Mouse (Mus musculus): ENCODE measurements at regions not wholly inside any gene's neighbourhood (a gene's known extent, or its start where the extent isn't known, plus 50 kb on each side); places are given as distances from the start of the nearest gene placed in this dataset.
"Not testable (repeated sequence)": the region's sequence is repeated elsewhere in the genome, so short reads cannot be mapped to it uniquely, and the experiment has no call there.

DNA sequence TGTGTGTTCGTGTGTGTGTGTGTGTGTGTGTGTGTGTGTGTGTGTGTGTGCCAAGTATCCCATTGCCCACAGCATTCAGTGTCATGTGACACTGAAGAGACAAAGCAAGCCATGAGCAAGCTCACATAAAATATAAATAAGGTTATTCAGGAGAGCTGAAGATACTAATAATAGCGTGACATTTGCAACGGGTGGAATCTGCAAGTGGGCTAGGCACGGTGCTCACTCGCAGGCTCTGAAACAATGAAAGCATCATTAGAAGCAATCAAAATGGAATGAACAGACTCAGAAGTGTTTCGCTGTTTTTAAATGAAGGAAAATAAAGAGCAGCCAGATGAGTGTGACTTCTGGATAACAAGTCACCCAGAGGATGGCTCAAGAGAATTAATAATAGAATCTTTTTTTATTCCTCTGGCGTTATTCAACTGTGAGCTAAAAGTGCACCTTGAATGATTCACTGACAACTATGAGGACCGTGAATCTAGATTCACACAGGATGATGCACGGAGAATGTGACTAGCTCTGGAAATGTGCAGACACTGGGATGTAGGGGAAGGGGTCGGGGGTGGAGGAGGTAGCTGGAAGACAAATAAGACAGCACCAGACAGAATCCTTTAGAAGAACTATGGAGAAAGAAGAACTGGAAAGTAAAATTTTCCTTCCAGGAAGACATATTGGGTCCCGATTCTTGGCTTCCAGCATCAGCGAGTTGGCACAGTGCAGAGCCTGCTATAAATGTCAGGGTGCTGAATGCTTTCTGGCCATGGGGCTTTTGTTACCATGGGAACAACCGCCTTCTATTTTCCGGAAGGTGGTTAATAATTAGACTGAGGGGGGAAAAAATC, 55.3 kb downstream of the Actbl2 start:
- no peak for DNase-seq

- no peak for DNase-seq
Measured at GRCm38 (mm10) chr13:111310693-111311045, 55.9 kb downstream of the Actbl2 start.

GRCm38 (mm10) chr13:111313506-111313905, 58.7 kb downstream of the Actbl2 start:
- DNase-seq: not testable (repeated sequence)

DNA sequence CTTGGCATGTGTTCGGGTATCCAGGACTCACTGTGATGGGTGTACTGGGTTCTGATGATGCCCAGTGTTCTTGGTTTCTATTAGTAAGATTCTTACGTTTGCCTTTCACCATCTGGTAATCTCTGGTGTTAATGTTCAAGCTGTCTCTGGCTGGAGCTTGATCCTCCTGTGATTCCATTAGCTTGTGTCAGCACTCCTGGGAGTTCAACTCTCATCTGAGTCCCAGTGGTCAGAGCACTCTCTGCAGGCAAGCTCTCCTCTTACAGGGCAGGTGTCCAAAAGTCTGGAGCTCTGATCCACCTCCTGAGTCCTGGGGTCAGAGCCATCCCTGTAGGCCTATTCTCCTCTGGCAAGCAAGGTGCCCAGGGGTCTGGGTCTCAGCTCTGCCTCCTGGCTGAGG, 63.1 kb downstream of the Actbl2 start:
- peak; percentile 9 to 14 for DNase-seq

- DNase-seq: no peak
Measured at GRCm38 (mm10) chr13:111323206-111323605, 68.4 kb downstream of the Actbl2 start.

DNA sequence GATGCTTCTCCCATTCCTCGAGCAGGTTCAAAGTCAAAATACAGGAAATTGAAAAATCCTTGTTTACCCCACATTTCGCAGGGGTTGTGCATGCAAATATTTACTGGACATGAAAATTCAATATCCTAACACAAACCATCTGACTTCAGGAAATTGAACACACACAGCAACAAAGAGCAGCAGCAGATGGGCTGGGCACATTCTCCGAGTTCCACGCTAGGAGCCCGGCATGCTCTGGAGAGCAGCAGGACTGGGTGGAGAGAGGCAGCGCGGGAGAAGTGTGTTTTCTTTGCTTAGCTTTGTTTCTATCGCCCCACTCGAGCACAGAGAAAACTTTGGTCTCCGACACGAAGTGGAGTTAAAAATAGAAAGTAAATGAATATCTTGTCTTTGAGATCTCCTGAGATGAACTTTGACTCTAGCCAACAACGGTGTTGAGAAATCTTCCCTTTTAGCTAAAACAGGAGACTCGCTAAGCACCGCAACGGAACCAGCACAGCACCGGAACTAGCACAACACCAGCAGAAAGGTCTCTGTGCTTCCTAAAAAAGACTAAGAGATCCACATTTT, 71.4 kb downstream of the Actbl2 start:
- peak; percentile 16 to 49 for DNase-seq

DNA sequence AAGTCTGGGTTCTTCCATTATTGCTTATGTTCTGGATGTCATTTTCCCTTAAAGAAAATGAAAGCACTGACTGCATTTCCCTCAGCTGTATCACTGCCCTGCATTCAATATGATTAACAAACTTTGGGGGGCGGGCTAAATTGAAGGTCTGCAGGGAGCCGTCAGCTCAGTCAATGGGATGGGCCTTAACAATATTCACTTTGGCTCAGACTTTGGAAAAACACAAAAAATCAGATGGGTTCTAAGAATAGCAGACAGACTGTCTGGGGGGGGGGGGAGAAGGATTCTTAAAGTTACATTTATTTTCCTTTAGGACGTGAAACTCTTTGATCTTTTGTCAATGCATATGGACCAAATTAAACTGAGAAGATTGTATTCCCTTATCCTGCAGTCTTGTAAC, 78.2 kb downstream of the Actbl2 start:
- DNase-seq: no peak

GRCm38 (mm10) chr13:111333851-111334250, 79.0 kb downstream of the Actbl2 start:
- no peak for DNase-seq

- DNase-seq: no peak
Measured at GRCm38 (mm10) chr13:111334258-111335052, 79.6 kb downstream of the Actbl2 start.

- DNase-seq: no peak
Measured at GRCm38 (mm10) chr13:111344981-111345380, 90.2 kb downstream of the Actbl2 start.

- DNase-seq: no peak
Measured at GRCm38 (mm10) chr13:111345486-111346440, 91.0 kb downstream of the Actbl2 start.

DNA sequence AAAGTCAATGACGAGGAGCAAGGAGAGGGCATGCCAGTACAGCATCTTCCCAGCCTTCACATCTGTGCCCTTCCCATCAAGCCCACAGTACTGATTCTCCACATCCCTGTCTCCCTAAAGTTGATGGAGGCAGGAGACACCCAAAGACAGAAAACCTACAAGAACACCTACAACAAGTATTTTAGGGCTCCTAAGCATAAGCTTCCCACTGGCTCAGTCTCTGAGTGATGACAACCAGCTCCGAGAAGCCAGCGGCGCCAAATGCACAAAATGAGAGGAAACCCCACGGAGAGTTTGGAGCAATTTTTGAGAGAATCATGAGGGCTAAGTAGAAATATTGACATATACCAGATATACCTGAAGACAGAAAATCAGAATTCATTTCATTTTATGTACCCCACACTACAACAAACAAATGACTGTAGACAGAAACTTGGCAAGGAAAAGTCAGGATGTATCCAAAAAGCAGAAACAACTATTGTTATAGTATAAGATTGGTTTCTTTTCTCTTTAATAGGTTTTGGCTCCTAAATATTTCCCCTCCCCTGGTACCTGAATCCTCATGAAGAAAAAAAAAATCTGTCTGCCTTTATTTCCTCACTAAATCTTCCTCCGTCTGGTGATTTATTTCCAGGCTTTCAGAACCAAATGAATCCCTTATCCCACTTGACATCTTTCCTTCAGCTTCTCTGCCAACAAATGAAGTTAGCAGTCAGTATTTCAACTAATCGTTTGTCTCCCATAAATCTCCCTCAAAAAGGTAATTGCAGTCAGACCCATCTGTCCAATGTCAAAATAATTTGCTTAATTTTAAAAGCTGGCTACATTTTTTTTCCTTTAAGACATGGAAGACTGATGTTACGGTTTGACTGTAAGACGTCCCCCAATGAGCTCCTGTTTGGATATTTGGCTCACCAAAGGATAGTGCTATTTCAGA, 102.0 kb downstream of the Actbl2 start:
- no peak for DNase-seq

DNA sequence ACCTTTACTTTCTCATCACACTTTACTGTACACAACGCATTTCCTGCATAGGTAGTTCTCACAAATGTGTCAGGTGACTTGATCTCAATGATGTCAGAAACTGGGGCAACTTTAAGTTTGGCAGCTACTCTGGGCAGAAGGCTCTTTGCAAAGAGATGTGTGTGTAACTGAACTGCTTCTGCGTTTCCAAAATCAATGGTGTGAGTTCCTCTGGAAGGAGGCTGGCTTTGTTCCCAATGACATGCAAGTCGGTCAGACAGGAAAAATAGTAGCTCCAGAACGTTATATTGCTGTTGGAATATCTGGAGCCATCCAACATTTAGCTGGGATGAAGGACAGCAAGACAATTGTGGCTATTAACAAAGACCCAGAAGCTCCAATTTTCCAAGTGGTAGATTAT, 106.6 kb downstream of the Actbl2 start:
- no peak for DNase-seq

GRCm38 (mm10) chr13:111363176-111363739, 108.4 kb downstream of the Actbl2 start:
- DNase-seq: no peak

GRCm38 (mm10) chr13:111366871-111367270, 112.1 kb downstream of the Actbl2 start:
- DNase-seq: no peak

DNA sequence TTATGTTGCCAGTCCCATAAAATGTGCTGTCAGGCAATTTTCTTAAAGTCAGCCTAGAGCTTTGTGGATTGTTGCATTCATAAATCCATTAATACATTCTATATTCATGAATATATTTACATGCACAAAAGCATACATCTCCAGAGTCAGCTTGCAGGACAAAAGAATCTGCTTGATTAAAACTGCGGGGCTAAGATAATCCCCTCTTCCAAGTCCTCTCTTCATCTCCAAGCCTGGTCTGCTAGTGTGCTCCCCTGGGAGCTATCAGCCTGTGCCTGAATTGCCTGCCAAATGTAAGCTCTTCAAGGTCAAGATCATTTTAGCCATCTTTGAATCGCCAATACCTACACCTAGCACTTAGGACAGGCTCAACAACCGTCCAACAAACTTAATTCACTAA, 112.8 kb downstream of the Actbl2 start:
- DNase-seq: no peak

GRCm38 (mm10) chr13:111369916-111370315, 115.1 kb downstream of the Actbl2 start:
- no peak for DNase-seq

- DNase-seq: no peak
Measured at GRCm38 (mm10) chr13:111373281-111373680, 116.6 kb downstream of the Gpbp1 start.

DNA sequence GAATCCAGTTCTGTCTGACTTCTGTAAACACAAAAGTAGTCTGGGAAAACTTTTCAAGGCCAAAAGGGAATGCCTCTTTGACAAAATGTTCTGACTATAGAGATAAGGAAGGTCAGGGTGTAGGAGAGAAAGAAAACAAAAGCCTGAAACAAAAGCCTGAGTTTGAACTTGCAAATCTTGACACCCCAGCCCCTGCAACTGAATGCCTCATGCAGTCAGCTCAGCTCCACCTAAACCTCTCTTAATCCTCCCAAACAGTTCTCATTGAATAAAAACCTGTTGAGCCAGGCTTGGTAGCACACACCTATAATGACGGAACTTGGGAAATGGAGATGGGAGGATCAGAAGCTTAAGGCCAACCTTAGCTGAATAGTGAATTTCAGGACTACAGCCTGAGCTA, 116.1 kb downstream of the Gpbp1 start:
- DNase-seq: no peak
